Mouse (Mus musculus) bone marrow macrophage, adult 2 months (primary cell): ENCODE measurements at regions not wholly inside any gene's neighbourhood (a gene's known extent, or its start where the extent isn't known, plus 50 kb on each side); places are given as distances from the start of the nearest gene placed in this dataset.
"Not testable (repeated sequence)": the region's sequence is repeated elsewhere in the genome, so short reads cannot be mapped to it uniquely, and the experiment has no call there.

Experiments used
- H3K27ac ChIP-seq: 2 replicates; pipeline ENCODE4 v1.5.1; 2012; ENCODE audit warnings: low read depth, low read length; ENCODE audit not compliant: insufficient read depth
- H3K4me1 ChIP-seq: 2 replicates; pipeline ENCODE4 v1.6.1; 2012; ENCODE audit warnings: low read length; ENCODE audit not compliant: control insufficient read depth, insufficient read depth
- H3K4me3 ChIP-seq: 2 replicates; pipeline ENCODE4 v1.5.1; 2012; ENCODE audit warnings: mild to moderate bottlenecking, low read length, moderate library complexity; ENCODE audit not compliant: insufficient read depth
- CTCF ChIP-seq: IDR thresholded peaks from 2 replicates; pipeline ENCODE4 v1.5.1; 2012; ENCODE audit warnings: low read depth, mild to moderate bottlenecking, low read length, moderate library complexity
- POLR2A ChIP-seq: IDR thresholded peaks from 2 replicates; pipeline ENCODE4 v1.6.1; 2012; ENCODE audit warnings: mild to moderate bottlenecking, low read depth, low read length, borderline replicate concordance

GRCm38 (mm10) chr15:93131056-93131455 is 143.9 kb downstream of the Gxylt1 start:
- H3K4me1 ChIP-seq = no peaks in the 10 kb centered on the region
- H3K4me3 ChIP-seq = no peak overlapping the region
- H3K27ac ChIP-seq = no peak overlapping the region
- no peak for TF ChIP-seq POLR2A
- TF ChIP-seq CTCF = no peak

- H3K4me1 ChIP-seq = no peaks in the 10 kb centered on the region
- H3K27ac ChIP-seq = no peak overlapping the region
- H3K4me3 ChIP-seq = no peak overlapping the region
- no peak for TF ChIP-seq POLR2A
- no peak for TF ChIP-seq CTCF
Measured at GRCm38 (mm10) chr15:93125261-93125660, 149.7 kb downstream of the Gxylt1 start.

- TF ChIP-seq POLR2A (no peak), CTCF (no peak)
- H3K4me3 ChIP-seq = no peak overlapping the region
- no peaks in the 10 kb centered on the region for H3K4me1 ChIP-seq
- H3K27ac ChIP-seq = no peak overlapping the region
Measured at GRCm38 (mm10) chr15:93121156-93121555, 153.8 kb downstream of the Gxylt1 start.

- H3K27ac ChIP-seq, H3K4me3 ChIP-seq, H3K4me1 ChIP-seq: not testable (repeated sequence)
Measured at GRCm38 (mm10) chr15:93117806-93118205, 157.2 kb downstream of the Gxylt1 start.

GRCm38 (mm10) chr15:93115674-93116102 is 159.3 kb downstream of the Gxylt1 start:
- TF ChIP-seq POLR2A = no peak
- no peak for TF ChIP-seq CTCF
- H3K4me1 ChIP-seq = no peaks in the 10 kb centered on the region
- H3K4me3 ChIP-seq = no peak overlapping the region

GRCm38 (mm10) chr15:93104936-93105335 is 170.0 kb downstream of the Gxylt1 start:
- no peaks in the 10 kb centered on the region for H3K4me1 ChIP-seq
- no peak for TF ChIP-seq CTCF
- TF ChIP-seq POLR2A = no peak

More at GRCm38 (mm10) chr15:93115674-93116102, 159.3 kb downstream of the Gxylt1 start:
- H3K27ac ChIP-seq = no peak overlapping the region

GRCm38 (mm10) chr15:93103426-93103825 is 171.6 kb downstream of the Gxylt1 start:
- Histone ChIP-seq H3K4me1 (no peaks in the 10 kb centered on the region), H3K27ac (no peak overlapping the region), H3K4me3 (no peak overlapping the region)
- TF ChIP-seq POLR2A (no peak), CTCF (no peak)

More at GRCm38 (mm10) chr15:93104936-93105335, 170.0 kb downstream of the Gxylt1 start:
- Histone ChIP-seq H3K4me3 (no peak overlapping the region), H3K27ac (no peak overlapping the region)

- no peak overlapping the region for H3K4me3 ChIP-seq
- no peak for TF ChIP-seq CTCF
- TF ChIP-seq POLR2A = no peak
- no peak overlapping the region for H3K27ac ChIP-seq
- no peaks in the 10 kb centered on the region for H3K4me1 ChIP-seq
Measured at GRCm38 (mm10) chr15:93101881-93102280, 173.1 kb downstream of the Gxylt1 start.

GRCm38 (mm10) chr15:93100837-93101236 is 174.1 kb downstream of the Gxylt1 start:
- H3K4me3 ChIP-seq = no peak overlapping the region
- TF ChIP-seq CTCF (no peak), POLR2A (no peak)
- no peak overlapping the region for H3K27ac ChIP-seq
- no peaks in the 10 kb centered on the region for H3K4me1 ChIP-seq

GRCm38 (mm10) chr15:93099840-93100239 is 175.1 kb downstream of the Gxylt1 start:
- no peak overlapping the region for H3K4me3 ChIP-seq
- no peaks in the 10 kb centered on the region for H3K4me1 ChIP-seq
- TF ChIP-seq POLR2A (no peak), CTCF (no peak)
- no peak overlapping the region for H3K27ac ChIP-seq

GRCm38 (mm10) chr15:93096335-93096734 is 178.6 kb downstream of the Gxylt1 start:
- Histone ChIP-seq H3K4me3 (no peak overlapping the region), H3K27ac (no peak overlapping the region), H3K4me1 (no peaks in the 10 kb centered on the region)
- TF ChIP-seq CTCF = no peak
- no peak for TF ChIP-seq POLR2A
